Mouse (Mus musculus): ENCODE data around the gene St6gal1. TPM values are rescaled to one million over a fixed set of nuclear protein-coding genes. Genes with fewer than 3 reads are reported as not detected.

The St6gal1 gene
- total RNA-seq, 4 experiments from 2014 or later, result 14.0 to 22.7 (median 17.8) TPM

DNA sequence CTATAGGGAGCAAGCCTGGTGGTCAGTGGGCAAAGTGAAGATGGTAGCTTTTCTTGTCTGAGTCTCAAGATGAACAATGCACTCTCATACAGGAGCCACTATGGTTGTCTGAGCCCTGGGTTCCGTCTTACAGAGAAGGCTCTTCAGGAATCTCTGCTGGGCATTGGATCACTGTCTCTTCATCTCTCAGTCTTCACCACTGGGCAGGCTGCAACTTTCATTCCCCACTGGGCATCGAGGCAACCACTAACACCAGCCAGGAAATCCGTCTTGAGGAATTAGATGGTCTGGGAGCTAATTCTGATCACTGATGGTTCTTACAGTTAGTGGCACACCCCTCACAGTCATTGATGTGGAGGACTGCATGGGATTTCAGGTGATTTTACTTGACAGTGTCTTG lies 73.9 kb downstream of the St6gal1 start:
- no peak for DNase-seq (ENCODE audit: low spot score in 2 of 2)

DNA sequence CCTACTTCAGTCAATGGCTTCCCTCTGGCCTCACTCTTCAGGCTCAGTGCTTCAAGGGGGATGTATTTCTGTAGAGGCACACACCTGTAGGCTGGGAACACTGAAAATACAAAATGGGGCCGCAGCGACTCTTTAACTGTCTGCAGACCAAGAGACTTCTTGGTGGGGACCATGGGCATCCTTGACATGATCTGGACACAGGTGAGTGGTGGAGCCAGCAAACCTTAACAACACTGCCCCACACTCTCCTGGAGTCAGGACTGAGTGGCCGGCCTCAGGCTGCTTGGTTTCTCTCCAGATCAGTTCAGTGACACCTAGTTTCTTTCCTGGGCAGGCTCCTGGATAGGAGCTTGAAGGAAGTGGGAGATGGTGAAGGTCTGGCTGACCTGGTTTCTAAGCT lies 74.4 kb downstream of the St6gal1 start:
- no peak for DNase-seq (ENCODE audit: low spot score in 2 of 2)

DNA sequence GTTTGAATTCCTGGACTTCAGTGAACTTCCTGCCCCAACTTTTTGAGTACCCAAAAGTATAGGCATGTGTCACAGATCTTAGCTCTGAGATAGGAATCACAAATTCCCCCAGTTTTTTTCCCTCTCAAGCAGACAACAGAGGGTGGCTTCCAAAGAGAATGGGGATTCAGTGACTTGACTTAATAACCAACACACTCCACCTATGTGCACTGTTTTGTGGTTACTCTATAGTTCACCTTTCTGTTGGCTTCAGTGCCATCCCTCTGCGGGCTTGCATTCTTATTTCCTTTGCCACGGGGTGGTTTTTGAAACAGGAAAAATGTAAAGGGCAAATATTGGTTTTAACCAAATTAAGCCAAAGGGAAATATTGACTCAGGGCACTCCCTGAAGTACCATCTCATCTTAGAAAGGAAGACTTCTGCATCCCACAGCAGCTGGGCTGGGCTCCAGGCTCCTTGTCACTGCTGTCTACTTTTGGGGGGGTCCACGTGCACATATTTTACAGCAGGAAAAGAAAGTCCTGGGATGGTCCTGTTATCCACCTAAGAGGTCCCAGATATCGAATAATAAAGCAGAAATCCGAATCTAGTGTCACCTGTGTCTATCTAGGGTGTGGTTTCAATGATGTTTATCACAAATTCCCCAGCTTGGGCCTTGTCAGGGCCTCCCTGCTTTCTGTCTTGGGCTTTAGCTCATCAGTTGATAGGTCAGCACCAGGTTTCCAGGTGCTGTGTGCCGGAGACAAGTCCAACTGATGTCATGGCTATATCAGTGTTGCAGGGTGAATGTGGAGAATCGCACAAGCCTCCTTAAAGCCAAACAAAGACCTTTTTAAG lies 75.6 kb downstream of the St6gal1 start:
- no peak for DNase-seq (ENCODE audit: low spot score in 2 of 2)

DNA sequence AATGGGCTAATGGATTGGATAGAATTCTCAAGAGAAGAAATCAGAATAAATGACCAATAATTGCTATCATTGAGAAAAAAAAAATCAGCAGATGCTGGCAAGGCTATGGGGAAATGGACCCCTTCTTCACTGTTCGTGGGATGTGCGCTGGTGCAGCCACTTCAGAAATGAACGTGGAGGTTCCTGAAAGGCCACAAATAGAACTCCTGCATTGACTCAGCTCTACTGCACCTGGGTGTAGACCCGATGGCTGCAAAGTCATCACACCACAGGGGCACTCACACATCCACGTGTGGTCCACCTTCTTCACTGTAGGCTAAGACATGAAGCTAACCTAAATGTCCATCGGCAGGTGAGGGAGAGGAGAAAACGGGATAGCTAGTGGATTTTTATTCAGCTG lies 77.2 kb downstream of the St6gal1 start:
- no peak for DNase-seq (ENCODE audit: low spot score in 2 of 2)

DNA sequence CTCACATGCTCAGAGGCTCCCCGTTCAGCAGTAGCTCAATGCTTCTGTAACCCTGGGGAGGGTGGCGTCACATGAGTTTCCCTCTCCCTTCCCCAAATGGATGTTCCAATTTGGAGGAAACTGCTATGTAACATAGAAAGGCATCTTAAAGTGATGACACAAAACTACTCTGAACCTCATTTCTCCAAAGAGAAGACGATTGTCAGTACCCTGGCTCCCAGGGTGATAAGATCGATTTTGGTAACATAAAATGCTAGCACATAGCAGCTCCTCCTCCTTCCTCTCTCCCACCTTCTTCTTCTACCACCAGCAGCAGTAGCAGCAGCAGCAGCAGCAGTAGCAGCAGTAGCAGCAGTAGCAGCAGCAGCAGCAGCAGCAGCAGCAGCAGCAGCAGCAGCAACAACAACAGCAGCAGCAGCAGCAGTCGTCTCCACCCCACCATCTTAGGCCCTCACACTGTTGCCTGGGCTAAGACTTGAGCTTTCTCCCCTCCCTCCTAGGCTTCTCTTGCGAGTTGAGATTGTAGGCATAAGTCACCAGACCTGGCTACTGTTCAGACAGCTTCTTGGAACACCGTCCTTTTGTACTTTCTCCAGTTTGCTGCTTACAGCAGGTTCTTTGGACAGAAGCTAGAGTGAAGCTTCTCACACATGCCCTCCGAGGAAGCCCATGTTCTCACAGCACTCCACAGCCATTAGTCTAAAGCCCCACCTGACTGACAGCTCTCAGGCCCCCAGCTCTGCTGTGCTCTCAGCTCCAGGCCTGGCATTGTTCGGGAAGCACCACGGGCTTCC lies 81.5 kb downstream of the St6gal1 start:
- DNase-seq (ENCODE audit: low spot score in 2 of 2), result no peak

DNA sequence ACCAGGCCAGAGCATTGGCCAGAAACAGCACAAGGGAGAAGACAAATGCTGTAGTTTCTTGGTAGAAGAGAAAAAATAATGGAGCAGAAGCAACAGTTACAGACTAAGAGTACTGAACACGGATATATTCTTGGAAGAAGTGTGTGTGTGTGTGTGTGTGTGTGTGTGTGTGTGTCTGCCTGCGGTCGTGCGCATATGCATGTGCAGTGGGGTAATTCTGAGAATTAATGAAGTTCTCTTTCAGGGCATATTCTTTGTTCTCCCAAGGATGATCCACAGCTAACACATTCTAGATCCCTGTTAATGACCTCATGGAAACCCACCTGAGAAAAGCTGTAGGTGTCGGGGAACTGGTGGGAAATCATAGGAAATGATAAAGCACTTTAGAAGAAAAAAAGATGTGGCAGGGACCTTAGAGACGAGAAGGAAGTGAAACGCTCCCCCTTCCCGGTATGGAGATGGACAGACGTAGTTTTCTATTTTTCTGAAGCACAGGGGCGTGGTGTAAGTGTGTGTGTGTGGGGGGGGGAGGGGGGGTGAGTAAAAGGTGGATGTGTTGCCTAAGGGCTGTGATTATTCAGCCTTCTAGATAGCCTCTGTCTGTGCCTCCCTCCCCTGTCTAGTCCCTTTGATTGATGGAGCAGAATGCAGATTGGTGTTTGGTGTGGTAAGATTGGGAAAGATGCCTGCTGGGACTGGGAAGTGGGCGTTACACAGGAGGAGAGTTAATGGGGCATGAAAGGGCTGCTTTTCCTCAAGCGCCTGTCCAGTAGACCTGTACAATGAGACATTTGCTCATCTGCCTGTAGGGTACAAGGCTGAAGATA lies 82.8 kb downstream of the St6gal1 start:
- no peak for DNase-seq (ENCODE audit: low spot score in 2 of 2)

DNA sequence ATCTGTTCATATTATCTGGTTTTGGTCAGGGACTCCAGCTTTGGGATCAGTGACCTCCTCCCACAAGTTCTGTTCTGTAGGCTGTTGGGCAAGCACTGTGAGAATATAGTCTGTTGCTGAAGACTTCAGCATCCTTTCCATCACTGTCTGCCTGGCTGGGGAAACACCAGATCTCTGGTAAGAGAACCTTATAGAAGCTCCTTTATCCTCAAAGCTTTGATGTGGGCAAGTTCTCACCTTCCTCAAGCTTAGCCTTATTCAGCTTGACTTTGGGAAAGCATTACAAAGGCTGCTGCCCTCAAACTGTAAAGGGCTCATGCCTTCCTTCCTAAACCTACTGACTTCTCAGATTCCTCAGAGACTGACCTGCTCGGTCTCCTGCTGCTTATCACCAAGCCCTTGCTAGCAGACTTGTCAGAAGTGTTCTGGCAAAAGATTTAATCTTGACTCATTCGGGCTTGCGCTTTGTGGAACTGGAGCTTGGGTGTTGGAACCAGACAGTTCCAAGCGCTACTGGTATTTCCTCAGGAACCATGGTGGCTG lies 83.5 kb downstream of the St6gal1 start:
- no peak for DNase-seq (ENCODE audit: low spot score in 2 of 2)

DNA sequence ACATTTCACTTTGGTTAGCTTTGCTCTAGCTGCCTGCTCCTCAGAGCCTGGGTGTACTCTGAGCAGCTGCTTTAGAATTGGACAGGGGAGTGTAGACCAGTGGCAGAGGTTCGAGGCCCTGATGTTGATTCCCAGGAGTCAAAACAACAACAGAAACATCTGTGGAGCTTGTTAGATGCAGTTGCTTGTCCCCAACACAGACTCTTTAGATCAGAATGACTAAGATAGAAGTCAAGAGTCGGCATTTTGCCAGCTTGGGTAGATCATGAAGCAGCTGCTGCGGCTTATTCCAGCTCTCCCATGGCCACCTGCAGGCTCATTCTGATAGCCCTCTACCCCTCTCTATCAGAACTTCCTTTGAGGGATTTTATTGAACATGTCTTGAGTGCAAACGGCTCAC lies 84.5 kb downstream of the St6gal1 start:
- no peak for DNase-seq (ENCODE audit: low spot score in 2 of 2)

DNA sequence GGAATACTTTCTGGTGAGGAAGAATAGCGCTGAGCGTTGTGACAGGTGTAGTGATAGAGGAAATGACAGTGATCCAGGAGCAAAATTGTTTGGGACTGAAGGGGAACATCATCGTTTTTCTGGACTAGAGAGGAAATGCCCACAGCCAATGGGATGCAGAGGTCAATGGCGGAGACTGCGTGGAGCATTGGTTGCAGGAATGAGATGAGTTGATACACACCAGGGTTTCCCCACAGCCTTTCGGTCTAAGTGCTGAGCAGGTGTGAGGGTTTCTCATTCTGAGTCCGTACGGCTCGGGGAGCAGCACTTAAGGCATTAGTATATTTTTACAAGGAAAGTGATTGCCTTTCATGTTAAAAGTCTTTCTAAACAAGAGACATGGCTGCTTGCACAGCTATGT lies 88.1 kb downstream of the St6gal1 start:
- DNase-seq (ENCODE audit: low spot score in 2 of 2), result no peak

DNA sequence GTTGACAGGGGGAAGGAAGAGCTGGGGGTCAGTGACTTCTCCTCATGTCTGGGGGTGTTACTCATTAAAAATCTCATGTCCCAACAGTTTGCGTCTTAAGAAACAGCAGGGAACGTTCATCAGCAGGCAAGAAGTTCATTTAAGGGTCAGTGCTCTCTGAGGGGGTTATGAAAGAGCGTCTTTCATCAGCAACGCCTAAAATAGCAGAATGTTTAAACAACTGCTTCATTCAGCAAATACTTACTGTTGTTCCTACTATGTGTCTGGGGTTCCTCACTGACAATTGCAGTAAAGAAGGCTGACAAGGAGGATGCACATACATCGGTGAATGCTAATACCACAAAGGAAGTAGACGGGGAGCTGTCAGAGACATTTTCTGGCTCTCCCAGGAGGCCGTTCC lies 90.2 kb downstream of the St6gal1 start:
- DNase-seq (ENCODE audit: low spot score in 2 of 2), result no peak

DNA sequence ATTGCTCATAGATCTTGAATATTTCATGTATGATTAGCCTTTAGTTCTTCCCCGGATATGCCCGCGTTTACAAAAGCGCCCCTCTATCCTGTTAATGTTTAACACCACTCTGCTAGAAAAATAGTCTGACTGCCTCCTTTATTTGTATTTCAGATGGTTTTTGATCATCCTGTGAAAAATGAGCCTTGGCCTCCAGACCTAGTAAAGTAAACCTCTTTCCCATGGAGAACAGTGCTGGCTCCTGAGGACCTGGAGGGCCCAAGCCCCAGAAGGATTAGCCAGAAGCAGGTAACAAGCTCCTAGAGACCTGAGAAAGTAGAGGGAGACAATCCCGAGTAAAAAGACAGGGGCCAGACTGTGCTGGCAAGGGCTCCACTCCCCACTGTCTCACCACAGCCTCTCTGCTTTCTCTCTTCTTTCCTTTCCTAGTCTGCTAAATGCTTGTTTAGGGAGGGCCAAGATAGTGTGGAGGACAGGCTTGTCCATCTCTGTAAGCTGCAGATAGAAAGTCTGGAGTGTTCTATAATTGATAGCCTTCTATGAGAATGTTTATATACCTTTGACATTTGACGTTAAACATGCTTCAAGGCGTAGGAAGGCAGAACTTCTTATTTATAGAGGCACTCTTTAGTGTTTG lies 93.0 kb downstream of the St6gal1 start:
- DNase-seq (ENCODE audit: low spot score in 2 of 2), result no peak

DNA sequence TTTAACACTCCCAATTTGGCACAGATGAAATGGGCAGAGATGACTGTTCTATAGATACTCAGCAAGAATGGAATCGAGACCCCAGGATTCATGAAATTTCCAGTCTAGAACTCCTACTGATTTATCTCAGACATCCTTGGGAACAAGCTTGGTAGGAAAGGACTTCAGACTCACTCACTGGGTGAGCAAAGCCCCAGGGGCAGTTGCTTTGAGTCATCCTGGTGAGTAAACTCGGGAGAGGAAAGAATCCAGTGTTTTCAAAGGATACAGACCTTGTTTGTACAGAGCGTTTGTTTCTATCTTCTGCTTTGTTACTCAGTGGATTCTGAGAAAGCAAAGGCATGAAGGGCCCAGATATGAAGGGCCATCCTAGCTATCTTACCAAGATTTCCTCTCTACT lies 95.5 kb downstream of the St6gal1 start:
- DNase-seq (ENCODE audit: low spot score in 2 of 2), result no peak

DNA sequence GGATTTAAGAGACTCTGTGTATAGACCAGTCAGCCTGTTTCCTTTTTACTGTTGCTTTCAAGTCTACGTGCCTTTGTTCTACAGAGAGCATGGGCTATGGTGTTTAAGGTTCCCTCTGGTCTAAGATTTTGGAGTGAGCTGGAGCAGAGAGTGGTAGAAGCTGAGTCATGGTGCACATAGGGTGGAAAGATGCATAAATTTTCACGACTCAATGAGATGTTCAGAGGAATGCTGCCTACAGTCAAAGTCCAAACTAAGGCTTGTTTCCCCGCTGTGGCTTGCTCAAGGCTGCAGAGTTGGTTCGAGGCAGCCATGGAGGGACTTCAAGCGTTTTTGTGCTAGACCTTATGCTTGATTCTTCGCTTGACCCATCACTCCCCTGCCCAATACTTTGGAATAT lies 96.0 kb downstream of the St6gal1 start:
- no peak for DNase-seq (ENCODE audit: low spot score in 2 of 2)

DNA sequence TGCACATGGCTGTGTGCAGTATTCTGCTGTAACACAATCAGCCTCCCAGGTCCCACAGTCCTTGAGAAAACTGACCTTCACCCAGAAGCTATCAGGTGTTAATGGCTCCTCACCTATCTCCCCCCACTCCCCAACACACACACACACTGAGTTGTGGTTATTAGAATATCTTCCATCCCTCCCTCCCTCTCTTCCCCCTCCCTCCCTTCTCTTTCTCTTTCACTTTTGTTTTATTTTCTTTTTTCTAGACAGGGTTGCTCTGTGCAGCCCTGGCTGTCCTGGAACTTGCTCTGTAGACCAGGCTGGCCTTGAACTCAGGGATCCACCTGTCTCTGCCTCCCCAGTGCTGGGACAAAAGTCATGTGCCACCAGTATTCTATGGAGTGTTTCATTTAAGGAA lies 97.9 kb downstream of the St6gal1 start:
- no peak for DNase-seq (ENCODE audit: low spot score in 2 of 2)

DNA sequence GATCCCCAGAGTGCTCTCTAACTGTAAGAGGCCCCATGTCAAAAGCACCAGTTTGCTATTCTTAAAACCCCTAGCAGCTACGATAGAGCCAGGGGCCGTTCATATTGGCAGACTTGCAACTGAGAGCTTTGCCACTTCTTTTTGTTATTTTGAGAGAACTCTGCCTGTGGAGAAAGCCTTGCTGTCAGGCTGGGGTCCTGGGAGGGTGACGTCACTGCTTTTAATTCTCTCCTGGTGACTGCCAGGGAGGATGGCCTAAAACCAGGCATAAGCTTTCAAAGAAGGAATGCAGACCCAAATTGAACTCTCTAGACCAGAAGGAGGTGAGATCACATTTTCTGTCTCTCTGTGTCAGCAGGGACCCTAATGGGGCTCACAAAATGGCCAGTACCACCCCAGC lies 99.4 kb downstream of the St6gal1 start:
- DNase-seq (ENCODE audit: low spot score in 2 of 2), result no peak

DNA sequence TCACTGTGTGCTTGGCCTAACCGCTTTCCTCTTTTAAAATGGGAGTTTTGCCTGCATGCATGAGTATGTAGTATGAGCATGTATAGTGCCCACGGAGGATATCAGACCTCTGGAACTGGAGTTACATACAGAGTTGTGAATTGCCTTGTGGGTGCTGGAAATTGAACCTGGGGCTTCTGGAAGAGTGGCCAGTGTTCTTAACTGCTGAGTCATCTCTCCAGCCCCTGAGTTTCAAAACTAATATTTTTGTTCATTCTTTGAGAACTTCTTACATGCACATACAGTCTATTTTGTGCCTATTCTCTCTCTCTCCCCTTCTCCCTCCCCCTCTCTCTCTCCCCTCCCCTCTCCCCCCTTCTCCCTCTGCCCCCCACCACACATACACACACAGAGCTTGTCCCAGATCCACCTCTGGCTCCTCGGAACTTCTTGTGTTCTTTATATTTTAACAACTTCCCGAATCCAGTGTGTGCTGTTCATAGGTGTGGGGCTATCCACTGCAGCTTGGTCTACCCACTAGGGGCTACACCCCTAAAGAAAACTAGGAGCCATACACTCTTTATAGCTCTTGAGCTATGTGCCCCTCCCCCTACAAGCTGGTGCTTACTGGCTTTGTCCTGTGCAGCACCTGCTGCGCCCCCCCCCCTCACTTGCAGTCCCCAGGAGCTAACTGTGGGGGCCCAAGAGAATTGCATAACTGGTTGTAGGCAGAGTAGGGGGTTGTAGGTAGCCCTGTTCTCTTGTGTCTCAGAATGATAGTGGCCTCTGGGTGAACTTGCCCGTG lies 100.5 kb downstream of the St6gal1 start:
- no peak for DNase-seq (ENCODE audit: low spot score in 2 of 2)

DNA sequence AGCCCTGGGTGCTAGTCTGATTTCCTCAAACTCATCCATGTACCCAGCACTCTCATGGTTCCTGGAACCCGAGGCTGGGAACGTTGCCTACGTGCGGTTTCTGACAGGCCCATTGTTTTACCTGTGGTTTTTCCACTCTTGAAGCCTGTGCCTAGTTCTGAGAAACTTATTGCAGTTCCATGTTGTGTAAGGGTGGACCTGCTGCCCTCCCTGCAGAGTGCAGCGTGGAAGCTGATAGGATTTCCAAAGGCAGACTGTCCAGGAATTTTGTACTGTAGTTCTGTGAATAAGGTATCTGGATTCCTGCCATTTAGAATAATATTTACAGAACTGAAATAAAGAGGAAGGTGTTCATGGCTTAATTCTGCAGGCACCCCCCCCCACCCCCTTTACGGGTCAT lies 102.1 kb downstream of the St6gal1 start:
- DNase-seq (ENCODE audit: low spot score in 2 of 2), result no peak

DNA sequence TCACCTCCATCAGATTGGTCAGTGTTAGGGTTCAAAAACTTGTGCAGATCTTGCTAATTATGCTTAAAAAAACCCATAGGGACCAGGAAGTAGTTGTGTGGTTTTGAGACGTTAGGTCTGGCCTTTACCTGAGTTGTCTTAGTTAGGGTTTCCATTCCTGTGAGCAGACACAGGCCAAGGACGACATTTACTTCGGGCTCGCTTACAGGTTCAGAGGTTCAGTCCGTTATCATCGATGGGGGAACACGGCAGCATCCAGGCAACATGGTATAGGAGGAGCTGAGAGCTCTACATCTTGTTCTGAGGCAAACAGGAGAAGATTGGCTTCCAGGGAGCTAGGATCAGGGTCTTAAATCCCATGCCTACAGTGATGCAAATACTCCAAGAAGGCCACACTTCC lies 102.7 kb downstream of the St6gal1 start:
- DNase-seq (ENCODE audit: low spot score in 2 of 2), result no peak

DNA sequence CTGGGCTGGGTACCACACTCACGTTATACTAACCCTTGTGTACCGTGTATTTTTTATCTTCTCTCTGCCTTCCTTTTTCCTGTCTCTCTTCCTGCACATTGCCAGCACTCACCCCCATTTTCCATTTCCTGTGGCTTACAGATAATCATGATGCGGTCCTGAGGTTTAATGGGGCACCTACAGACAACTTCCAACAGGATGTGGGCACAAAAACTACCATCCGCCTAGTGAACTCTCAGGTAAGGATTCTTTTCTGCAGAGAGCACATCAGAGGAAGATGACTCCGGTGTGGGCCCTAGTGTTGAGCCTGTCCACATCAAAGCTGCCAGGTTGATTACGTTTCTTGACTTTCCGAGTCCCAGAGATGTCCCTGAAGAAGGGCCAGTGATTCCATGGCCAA lies 103.7 kb downstream of the St6gal1 start:
- DNase-seq (ENCODE audit: low spot score in 2 of 2), result no peak

DNA sequence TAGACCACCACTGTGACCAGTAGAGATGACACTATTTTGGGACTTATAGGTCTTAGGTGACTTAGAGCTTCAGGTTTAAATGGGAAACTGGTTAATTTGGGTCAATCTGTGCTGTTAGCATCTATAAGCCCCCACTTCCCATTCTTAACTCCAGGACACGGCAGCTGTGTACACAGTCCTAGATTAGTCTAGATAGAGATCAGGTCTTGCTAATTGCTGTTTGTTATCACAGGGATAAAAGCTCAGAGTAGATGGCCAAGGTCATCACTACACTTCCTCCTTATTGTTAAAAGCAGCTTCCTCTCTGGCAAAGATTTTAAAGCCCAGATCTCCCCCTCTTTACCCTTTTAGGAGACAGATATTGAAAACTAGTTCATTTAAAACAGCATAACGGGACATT lies 107.6 kb downstream of the St6gal1 start:
- no peak for DNase-seq (ENCODE audit: low spot score in 2 of 2)

Data from layer of hippocampus, adult 8-10 months (tissue).